Mouse (Mus musculus) myocyte (in vitro differentiated cells): ENCODE results near the gene 4933430I17Rik. TPM values are rescaled to one million over a fixed set of nuclear protein-coding genes. Genes with fewer than 3 reads are reported as not detected.

Experiments used
- H3K27me3 ChIP-seq: one replicate; pipeline ENCODE4 v1.6.1; 2011; ENCODE audit not compliant: control insufficient read depth, insufficient read depth, insufficient read length
- H3K36me3 ChIP-seq: one replicate; pipeline ENCODE4 v1.6.1; 2011; ENCODE audit not compliant: control insufficient read depth, insufficient read depth
- H3K4me2 ChIP-seq: one replicate; pipeline ENCODE4 v1.6.1; 2011; ENCODE audit warnings: low read depth, control low read depth
- H3K4me3 ChIP-seq: one replicate; pipeline ENCODE4 v1.5.1; 2011; ENCODE audit warnings: mild to moderate bottlenecking, control low read depth, moderate library complexity
- H3K79me2 ChIP-seq: one replicate; pipeline ENCODE4 v1.6.1; 2011; ENCODE audit not compliant: control insufficient read depth, insufficient read depth
- H3ac ChIP-seq: one replicate; pipeline ENCODE4 v1.6.1; 2011; ENCODE audit not compliant: control insufficient read depth, insufficient read length
- CEBPB ChIP-seq: IDR thresholded peaks from 2 replicates; pipeline ENCODE4 v1.6.1; 2011; ENCODE audit warnings: mild to moderate bottlenecking, moderate library complexity; ENCODE audit not compliant: poor library complexity, insufficient read depth, severe bottlenecking
- E2F4 ChIP-seq: IDR thresholded peaks from one replicate; pipeline ENCODE4 v1.6.1; 2011; ENCODE audit warnings: mild to moderate bottlenecking, control low read depth, moderate library complexity; ENCODE audit not compliant: insufficient read depth
- MAX ChIP-seq: IDR thresholded peaks from one replicate; pipeline ENCODE4 v1.6.1; 2011; ENCODE audit warnings: low read depth, mild to moderate bottlenecking, control low read depth
- MYOD1 ChIP-seq, 3 experiments: IDR thresholded peaks; one replicate each; pipeline ENCODE4 v1.6.1; 2011; ENCODE audit warnings: control low read depth in 2 of 3, low read depth in 2 of 3, mild to moderate bottlenecking in 2 of 3, moderate library complexity in 1 of 3; ENCODE audit not compliant: insufficient read length in 2 of 3, control insufficient read depth in 1 of 3
- MYOG ChIP-seq, 3 experiments: IDR thresholded peaks; one replicate each; pipeline ENCODE4 v1.6.1; 2011; ENCODE audit warnings: control low read depth in 2 of 3, low read depth in 2 of 3, mild to moderate bottlenecking in 2 of 3; ENCODE audit not compliant: insufficient read length in 2 of 3, control insufficient read depth in 1 of 3, insufficient read depth in 1 of 3
- POLR2A ChIP-seq: IDR thresholded peaks from one replicate; pipeline ENCODE4 v1.6.1; 2011; ENCODE audit warnings: low read depth, mild to moderate bottlenecking, control low read depth, moderate library complexity; ENCODE audit not compliant: insufficient read length
- POLR2AphosphoS2 ChIP-seq: IDR thresholded peaks from one replicate; pipeline ENCODE4 v1.6.1; 2011; ENCODE audit warnings: low read depth, control low read depth; ENCODE audit not compliant: insufficient read length
- REST ChIP-seq: IDR thresholded peaks from one replicate; pipeline ENCODE4 v1.6.1; 2011; ENCODE audit warnings: mild to moderate bottlenecking, control low read depth, moderate library complexity; ENCODE audit not compliant: insufficient read depth, insufficient read length
- SRF ChIP-seq: IDR thresholded peaks from one replicate; pipeline ENCODE4 v1.6.1; 2011; ENCODE audit warnings: low read depth; ENCODE audit not compliant: control insufficient read depth, insufficient read length
- TCF12 ChIP-seq: IDR thresholded peaks from one replicate; pipeline ENCODE4 v1.6.1; 2011; ENCODE audit warnings: mild to moderate bottlenecking, control low read depth; ENCODE audit not compliant: poor library complexity, insufficient read depth, severe bottlenecking
- TCF3 ChIP-seq: IDR thresholded peaks from one replicate; pipeline ENCODE4 v1.6.1; 2011; ENCODE audit warnings: low read depth, control low read depth; ENCODE audit not compliant: insufficient read length
- USF1 ChIP-seq: IDR thresholded peaks from one replicate; pipeline ENCODE4 v1.6.1; 2011; ENCODE audit warnings: low read depth, mild to moderate bottlenecking, control low read depth, moderate library complexity
- polyA plus RNA-seq: library from polyadenylated mRNA; unstranded; fragments of >200 nt; fragmentation: generic; extraction: Trizol; gene quantifications from one replicate; pipeline ENCODE4 v1.2.1, GENCODE M21; 2012; ENCODE audit warnings: missing spikeins

Gene 4933430I17Rik
- polyA plus RNA-seq, 1 experiment, result 0.08 TPM

DNA sequence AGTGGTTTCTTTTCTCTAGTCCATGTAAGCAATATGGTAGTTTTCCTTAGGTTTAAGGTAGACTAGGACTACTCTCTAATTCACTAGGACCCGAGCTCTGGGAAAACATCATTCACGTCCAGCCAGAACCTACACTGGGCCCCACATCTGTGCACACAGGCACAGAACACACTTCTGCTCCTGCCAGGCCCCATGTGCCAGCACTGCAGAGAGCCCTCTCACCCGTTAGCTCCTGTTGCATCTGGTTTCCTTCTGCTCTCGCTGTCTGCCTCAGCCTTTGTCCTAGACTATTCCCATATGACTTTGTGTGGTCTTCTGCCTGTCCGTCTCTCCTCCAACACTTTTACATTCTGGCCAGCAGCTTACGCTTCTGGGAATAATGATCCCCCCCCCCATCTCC, 8.6 kb downstream of the 4933430I17Rik start:
- Histone ChIP-seq H3K36me3 (no peaks in the 10 kb centered on the region), H3K27me3 (no peaks in the 10 kb centered on the region), H3K79me2 (no peaks in the 10 kb centered on the region), H3K4me2 (no peak overlapping the region), H3ac (no peak overlapping the region), H3K4me3 (no peak overlapping the region)
- TF ChIP-seq POLR2AphosphoS2, result no peak
- TF ChIP-seq CEBPB, result no peak
- no peak for TF ChIP-seq REST
- no peak for TF ChIP-seq POLR2A
- no peak for TF ChIP-seq TCF12
- no peak for TF ChIP-seq USF1
- TF ChIP-seq MYOG (IDR thresholded peaks at IDR 0.05; ENCODE audit: control insufficient read depth in 1 of 3, insufficient read depth in 1 of 3, insufficient read length in 2 of 3, low read depth in 2 of 3), result no peak
- no peak for TF ChIP-seq MAX
- TF ChIP-seq SRF, result no peak
- TF ChIP-seq TCF3, result no peak
- no peak for TF ChIP-seq E2F4
- TF ChIP-seq MYOD1 (IDR thresholded peaks at IDR 0.05; ENCODE audit: control insufficient read depth in 1 of 3, insufficient read length in 2 of 3, low read depth in 2 of 3), result no peak

DNA sequence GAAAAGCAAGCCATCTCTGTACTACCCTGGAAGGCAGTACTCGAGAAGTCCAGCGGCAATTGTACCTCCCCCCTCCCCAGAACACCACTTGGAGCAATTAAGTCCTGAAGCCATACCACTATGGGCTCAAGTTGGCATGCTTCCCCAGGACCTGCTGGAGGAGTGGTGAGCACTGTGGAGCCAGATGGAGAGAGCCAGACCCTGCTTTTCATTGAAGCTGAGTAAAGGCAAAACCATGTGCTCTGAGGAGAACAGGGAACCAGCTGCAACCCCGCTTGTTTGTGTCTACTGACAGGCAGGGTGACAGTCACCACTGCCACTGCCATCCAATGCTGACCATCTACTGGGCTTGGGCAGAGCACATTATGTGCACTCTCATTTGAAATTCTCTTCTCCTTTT, 16.6 kb downstream of the 4933430I17Rik start:
- H3K27me3 ChIP-seq, result peaks cover 6% of the 10 kb centered on the region
- no peak for TF ChIP-seq MYOD1 (IDR thresholded peaks at IDR 0.05; ENCODE audit: control insufficient read depth in 1 of 3, insufficient read length in 2 of 3, low read depth in 2 of 3)
- no peak for TF ChIP-seq POLR2A
- TF ChIP-seq REST, result no peak
- no peak for TF ChIP-seq MYOG (IDR thresholded peaks at IDR 0.05; ENCODE audit: control insufficient read depth in 1 of 3, insufficient read depth in 1 of 3, insufficient read length in 2 of 3, low read depth in 2 of 3)
- TF ChIP-seq MAX, result no peak
- no peak for TF ChIP-seq TCF3
- TF ChIP-seq USF1, result no peak
- no peak for TF ChIP-seq SRF
- TF ChIP-seq E2F4, result no peak
- TF ChIP-seq TCF12, result no peak
- TF ChIP-seq CEBPB, result no peak

DNA sequence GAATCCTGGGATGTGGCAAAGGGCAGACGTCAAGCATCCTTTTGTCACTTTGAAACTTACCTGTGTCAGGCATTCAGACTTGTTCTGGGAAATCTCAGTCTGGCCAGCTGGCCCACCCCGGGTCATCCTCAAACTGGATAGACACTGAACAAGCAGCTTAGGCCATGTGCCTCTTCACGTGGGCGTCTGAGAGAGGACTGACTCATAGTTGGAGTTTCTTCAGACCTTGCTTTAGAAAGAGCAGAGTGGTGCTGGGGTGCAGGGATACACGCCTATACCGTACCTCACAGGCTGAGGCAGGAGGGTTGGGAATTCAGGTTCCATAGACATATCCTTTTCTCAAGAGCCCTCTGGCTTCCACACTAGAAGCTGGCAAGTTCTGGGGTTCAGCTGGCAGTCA, 18.6 kb downstream of the 4933430I17Rik start:
- Histone ChIP-seq H3ac (no peak overlapping the region), H3K4me2 (no peak overlapping the region), H3K4me3 (no peak overlapping the region), H3K79me2 (no peaks in the 10 kb centered on the region), H3K36me3 (no peaks in the 10 kb centered on the region), H3K27me3 (peaks cover 6% of the 10 kb centered on the region)
- TF ChIP-seq MAX, result no peak
- TF ChIP-seq POLR2AphosphoS2, result no peak
- TF ChIP-seq MYOG (IDR thresholded peaks at IDR 0.05; ENCODE audit: control insufficient read depth in 1 of 3, insufficient read depth in 1 of 3, insufficient read length in 2 of 3, low read depth in 2 of 3), result no peak
- no peak for TF ChIP-seq TCF12
- TF ChIP-seq SRF, result no peak
- TF ChIP-seq TCF3, result no peak
- TF ChIP-seq E2F4, result no peak
- no peak for TF ChIP-seq CEBPB

More for the DNA sequence above, 16.6 kb downstream of the 4933430I17Rik start:
- Histone ChIP-seq H3K4me3 (no peak overlapping the region), H3K36me3 (no peaks in the 10 kb centered on the region), H3ac (no peak overlapping the region), H3K4me2 (no peak overlapping the region), H3K79me2 (no peaks in the 10 kb centered on the region)

DNA sequence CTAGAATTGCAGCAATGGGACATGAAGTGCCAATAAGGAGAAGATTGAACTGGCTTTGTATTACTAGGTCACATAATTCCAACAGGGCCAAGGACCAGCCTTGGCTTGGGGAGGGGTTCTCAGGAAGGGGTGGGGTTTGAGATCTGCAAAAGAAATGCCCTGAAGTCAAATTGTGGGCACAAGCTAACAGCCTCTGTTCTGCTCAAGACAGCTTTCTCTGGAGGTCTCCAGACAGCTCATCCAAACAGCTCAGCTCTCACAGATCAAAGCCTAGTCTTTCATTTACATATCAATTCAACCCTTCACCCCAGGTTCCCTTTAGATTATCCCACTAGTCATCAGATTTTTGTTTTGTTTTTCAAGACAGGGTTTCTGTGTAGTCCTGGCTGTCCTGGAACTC, 19.6 kb downstream of the 4933430I17Rik start:
- Histone ChIP-seq H3K79me2 (no peaks in the 10 kb centered on the region), H3K36me3 (no peaks in the 10 kb centered on the region), H3K4me3 (no peak overlapping the region), H3ac (no peak overlapping the region), H3K27me3 (peaks cover 6% of the 10 kb centered on the region), H3K4me2 (no peak overlapping the region)
- TF ChIP-seq MAX, result no peak
- no peak for TF ChIP-seq CEBPB
- TF ChIP-seq REST, result no peak
- TF ChIP-seq TCF3, result no peak
- no peak for TF ChIP-seq MYOD1 (IDR thresholded peaks at IDR 0.05; ENCODE audit: control insufficient read depth in 1 of 3, insufficient read length in 2 of 3, low read depth in 2 of 3)
- no peak for TF ChIP-seq E2F4
- no peak for TF ChIP-seq TCF12
- no peak for TF ChIP-seq SRF
- TF ChIP-seq POLR2A, result no peak
- TF ChIP-seq MYOG (IDR thresholded peaks at IDR 0.05; ENCODE audit: control insufficient read depth in 1 of 3, insufficient read depth in 1 of 3, insufficient read length in 2 of 3, low read depth in 2 of 3), result no peak
- TF ChIP-seq USF1, result no peak
- TF ChIP-seq POLR2AphosphoS2, result no peak

DNA sequence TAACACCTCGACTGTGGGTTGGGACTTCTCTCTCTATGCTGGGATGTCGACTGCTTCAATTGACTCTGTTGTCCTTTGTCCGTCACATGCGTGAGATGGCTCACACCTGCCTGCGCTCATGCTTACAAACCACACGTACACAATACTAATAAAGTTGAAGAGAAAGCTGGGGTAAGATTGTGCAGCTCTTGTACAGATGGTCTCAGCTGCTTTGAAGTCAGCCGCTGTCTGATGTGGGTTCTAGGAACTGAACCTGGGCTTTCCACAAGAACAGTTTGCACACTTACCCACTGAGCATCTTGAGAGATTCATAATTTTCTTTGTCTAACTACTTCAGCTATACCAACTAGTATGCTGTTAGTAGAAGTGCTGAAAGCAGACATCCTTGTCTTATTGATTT, 26.8 kb downstream of the 4933430I17Rik start:
- Histone ChIP-seq H3K79me2 (no peaks in the 10 kb centered on the region), H3K4me3 (no peak overlapping the region), H3K36me3 (no peaks in the 10 kb centered on the region), H3K4me2 (no peak overlapping the region), H3K27me3 (no peaks in the 10 kb centered on the region), H3ac (no peak overlapping the region)
- no peak for TF ChIP-seq CEBPB
- no peak for TF ChIP-seq USF1
